Mouse (Mus musculus) lung, postnatal 14 days (tissue): ENCODE data around the gene Rassf3.

Experiments used
- DNase-seq: peaks from one replicate; pipeline ENCODE4 v3.0.0; 2021

Gene Rassf3

DNA sequence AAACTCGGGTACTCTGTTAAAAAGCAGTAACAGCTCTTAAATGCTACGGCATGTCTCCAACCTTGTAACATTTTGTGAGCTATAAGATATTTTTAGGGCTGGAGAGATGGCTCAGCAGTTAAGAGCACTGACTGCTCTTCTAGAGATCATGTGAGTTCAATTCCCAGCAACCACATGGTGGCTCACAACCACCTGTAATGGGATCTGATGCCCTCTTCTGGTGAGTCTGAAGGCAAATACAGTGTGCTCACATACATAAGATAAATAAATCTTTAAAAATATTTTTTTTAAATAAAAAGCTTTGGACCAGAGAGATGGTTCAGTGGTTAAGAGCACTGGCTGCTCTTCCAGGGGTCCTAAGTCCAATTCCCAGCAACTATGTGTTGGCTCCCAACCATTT, 115.8 kb downstream of the Rassf3 start:
- DNase-seq, result no peak
